Mouse (Mus musculus) thymus, adult 2 months (tissue): Measurements from ENCODE around the gene Gm10717. TPM values are rescaled to one million over a fixed set of nuclear protein-coding genes. Genes with fewer than 3 reads are reported as not detected.
"Not testable (repeated sequence)": the region's sequence is repeated elsewhere in the genome, so short reads cannot be mapped to it uniquely, and the experiment has no call there.

Experiments
- DNase-seq: peaks from one replicate; pipeline ENCODE4 v3.0.0; 2021
- H3K27ac ChIP-seq: fragments of 200-500 bp; 2 replicates; pipeline ENCODE4 v1.5.1; 2012; ENCODE audit warnings: low read length, control low read depth; ENCODE audit not compliant: control insufficient read depth, insufficient read depth
- H3K27me3 ChIP-seq: fragments of 200-500 bp; 2 replicates; pipeline ENCODE4 v1.6.1; 2012; ENCODE audit warnings: mild to moderate bottlenecking, low read length, moderate library complexity, mixed read lengths; ENCODE audit not compliant: control insufficient read depth, insufficient read depth
- H3K36me3 ChIP-seq: fragments of 200-500 bp; 2 replicates; pipeline ENCODE4 v1.6.1; 2012; ENCODE audit warnings: mild to moderate bottlenecking, low read length, moderate library complexity; ENCODE audit not compliant: control insufficient read depth, insufficient read depth
- H3K4me1 ChIP-seq: fragments of 200-500 bp; replicated peaks from 2 replicates; pipeline ENCODE4 v1.6.1; 2012; ENCODE audit warnings: low read length; ENCODE audit not compliant: control insufficient read depth, insufficient read depth
- H3K4me3 ChIP-seq: fragments of 200-500 bp; 2 replicates; pipeline ENCODE4 v1.5.1; 2012; ENCODE audit warnings: mild to moderate bottlenecking, low read length, control low read depth, moderate library complexity; ENCODE audit not compliant: control insufficient read depth, insufficient read depth
- WGBS: fragments of 180-500 bp; shearing (Covaris S2); methylation state at CpG from one replicate; pipeline ENCODE4 v1.1.7; 2018; 5-methylcytosine and 5-hydroxymethylcytosine counted together
- polyA plus RNA-seq: library from polyadenylated mRNA; depleted of rRNA; stranded (reverse); fragments of >200 nt; gene quantifications from 2 replicates; pipeline ENCODE4 v1.2.3, GENCODE M21; 2012; rRNA removed

Gene Gm10717
- not detected in 2 replicates for polyA plus RNA-seq

GRCm38 (mm10) chr9:3024912-3025467 is at the start of gene Gm10717:
Gene Gm10717, plus strand, starts transcription at chr9:3025417.
- not testable (repeated sequence) for H3K27ac ChIP-seq, H3K36me3 ChIP-seq, H3K4me1 ChIP-seq, H3K4me3 ChIP-seq, H3K27me3 ChIP-seq
- WGBS: 73% methylated on average over 12 of the region's 12 CpGs
- peak; percentile 24 for DNase-seq

- not testable (repeated sequence) for H3K4me1 ChIP-seq, H3K36me3 ChIP-seq, H3K27ac ChIP-seq, H3K27me3 ChIP-seq, DNase-seq, H3K4me3 ChIP-seq
- 76% methylated on average over 12 of the region's 12 CpGs for WGBS
Observed at GRCm38 (mm10) chr9:3000445-3000972, 24.7 kb upstream of the Gm10717 start, which contains the start of gene Gm10722. Gene Gm10722, plus strand, starts transcription at chr9:3000922.

- H3K4me1 ChIP-seq, H3K36me3 ChIP-seq, H3K27ac ChIP-seq, H3K27me3 ChIP-seq, H3K4me3 ChIP-seq: not testable (repeated sequence)
- WGBS: 69% methylated on average over 8 of the region's 8 CpGs
- peak; percentile 5 for DNase-seq
Observed at GRCm38 (mm10) chr9:3001006-3001405, 24.2 kb upstream of the Gm10717 start.

GRCm38 (mm10) chr9:3001948-3002659 is 23.1 kb upstream of the Gm10717 start:
- H3K27me3 ChIP-seq, H3K27ac ChIP-seq, H3K4me1 ChIP-seq, H3K4me3 ChIP-seq, H3K36me3 ChIP-seq: not testable (repeated sequence)
- 71% methylated on average over 9 of the region's 11 CpGs for WGBS
- peak; percentile 98 for DNase-seq

GRCm38 (mm10) chr9:3002794-3003396 is 22.3 kb upstream of the Gm10717 start, which contains the start of gene Gm11168:
Gene Gm11168, plus strand, starts transcription at chr9:3003346.
- not testable (repeated sequence) for H3K4me3 ChIP-seq, H3K36me3 ChIP-seq, DNase-seq, H3K27ac ChIP-seq, H3K27me3 ChIP-seq, H3K4me1 ChIP-seq
- WGBS: 77% methylated on average over 6 of the region's 14 CpGs

GRCm38 (mm10) chr9:3006179-3006578 is 19.0 kb upstream of the Gm10717 start:
- H3K36me3 ChIP-seq, H3K27ac ChIP-seq, H3K4me1 ChIP-seq, DNase-seq, H3K4me3 ChIP-seq, H3K27me3 ChIP-seq: not testable (repeated sequence)
- 83% methylated on average over 1 of the region's 5 CpGs for WGBS

GRCm38 (mm10) chr9:3006636-3007035 is 18.6 kb upstream of the Gm10717 start:
- not testable (repeated sequence) for H3K4me3 ChIP-seq, H3K27me3 ChIP-seq, H3K27ac ChIP-seq, H3K4me1 ChIP-seq, H3K36me3 ChIP-seq
- peak; percentile 83 for DNase-seq
- 78% methylated on average over 8 of the region's 8 CpGs for WGBS

- WGBS: 80% methylated on average over 8 of the region's 9 CpGs
- not testable (repeated sequence) for H3K4me1 ChIP-seq, H3K4me3 ChIP-seq, H3K36me3 ChIP-seq, H3K27ac ChIP-seq, H3K27me3 ChIP-seq, DNase-seq
Observed at GRCm38 (mm10) chr9:3007272-3007671, 17.9 kb upstream of the Gm10717 start.

GRCm38 (mm10) chr9:3009331-3009730 is 15.9 kb upstream of the Gm10717 start:
- H3K4me1 ChIP-seq, H3K4me3 ChIP-seq, H3K27ac ChIP-seq, H3K27me3 ChIP-seq, DNase-seq, H3K36me3 ChIP-seq: not testable (repeated sequence)
- WGBS: no CpG with 5 or more reads among the region's 5 CpGs

GRCm38 (mm10) chr9:3012054-3012621 is 13.1 kb upstream of the Gm10717 start:
- not testable (repeated sequence) for H3K27me3 ChIP-seq, H3K36me3 ChIP-seq, H3K27ac ChIP-seq, H3K4me3 ChIP-seq, H3K4me1 ChIP-seq, DNase-seq
- 84% methylated on average over 3 of the region's 7 CpGs for WGBS
